20 mouse cellular contexts compared by ENCODE assay signal in genomic region chr1:190951014-190951413, GRCm38 (mm10). TPM values are rescaled to one million over a fixed set of nuclear protein-coding genes. Genes with fewer than 3 reads are reported as not detected.
DNase-seq lines count a peak whose midpoint lies in the region; ATAC-seq lines count a peak whose summit lies in the region.
"Had no signal": no experiment of that assay in that cellular context is flagged by ENCODE, and none has a peak within 500 bp of the region (broad histone marks: within the 10 kb centered on the region; RNA-seq: fewer than 3 reads in every experiment).

No protein-coding gene starts in this region.

- no peak overlapping the region for H3K4me2 ChIP-seq in heart, embryonic 13.5 days
- H3K4me2 ChIP-seq: embryonic facial prominence, embryonic 13.5 days; forebrain, embryonic 13.5 days; heart, embryonic 15.5 days; hindbrain, embryonic 14.5 days; intestine, embryonic 15.5 days had no signal

- peak; percentile 15 for DNase-seq in adrenal gland, adult 2 months
- DNase-seq in adrenal gland, postnatal 4 days (ENCODE audit: low spot score in 2 of 2): no peak
- no peak for DNase-seq in heart, postnatal 36 days
- DNase-seq in 416B (ENCODE audit: low read depth): peak; percentile 8
- DNase-seq in retina, postnatal 1 day: no peak
- DNase-seq: cerebellum, adult 18-20 months; cerebellum, adult 9-11 months; cerebellum, postnatal 36 days; forebrain, postnatal 0 days; gastrocnemius, adult 2 months; gastrocnemius, postnatal 25 days; heart, postnatal 14 days had no signal

- peaks cover 53% of the 10 kb centered on the region for H3K4me1 ChIP-seq in heart, embryonic 13.5 days
- H3K4me1 ChIP-seq: forebrain, embryonic 13.5 days; hindbrain, embryonic 10.5 days; intestine, embryonic 15.5 days had no signal

- no peaks in the 10 kb centered on the region for H3K9me3 ChIP-seq in heart, embryonic 13.5 days
- H3K9me3 ChIP-seq: embryonic facial prominence, embryonic 13.5 days; forebrain, embryonic 13.5 days; heart, embryonic 15.5 days; hindbrain, embryonic 10.5 days; intestine, embryonic 15.5 days had no signal

- no peak overlapping the region for H3K4me3 ChIP-seq in heart, embryonic 13.5 days
- H3K4me3 ChIP-seq: embryonic facial prominence, embryonic 13.5 days; forebrain, embryonic 13.5 days; gastrocnemius, adult 2 months; heart, embryonic 15.5 days; hindbrain, embryonic 10.5 days; intestine, embryonic 15.5 days had no signal

- WGBS in heart, embryonic 13.5 days: 61% methylated on average over 5 of the region's 5 CpGs

- no peak for ATAC-seq in heart, embryonic 13.5 days (ENCODE audit: extremely low read depth, insufficient number of reproducible peaks, low FRiP score, low TSS enrichment)
- peak; percentile 54 for ATAC-seq in megakaryocyte progenitor cell, adult 5-6 weeks (replicated peaks; ENCODE audit: poor library complexity)
- ATAC-seq: forebrain, embryonic 13.5 days; forebrain, postnatal 0 days; intestine, embryonic 15.5 days had no signal

- H3K9ac ChIP-seq in heart, embryonic 13.5 days: no peak overlapping the region
- H3K9ac ChIP-seq: embryonic facial prominence, embryonic 13.5 days; forebrain, embryonic 13.5 days; forebrain, postnatal 0 days; heart, embryonic 15.5 days; hindbrain, embryonic 14.5 days; intestine, embryonic 15.5 days had no signal

- no peaks in the 10 kb centered on the region for H3K27me3 ChIP-seq in heart, embryonic 13.5 days (replicated peaks)
- H3K27me3 ChIP-seq: embryonic facial prominence, embryonic 13.5 days; forebrain, embryonic 13.5 days; heart, embryonic 15.5 days; intestine, embryonic 15.5 days had no signal

- H3K27ac ChIP-seq in heart, embryonic 13.5 days (replicated peaks): 0 out of 2 replicates have a peak overlapping the region, but pooled peaks have one; percentile 38
- H3K27ac ChIP-seq: embryonic facial prominence, embryonic 13.5 days; forebrain, embryonic 13.5 days; gastrocnemius, adult 2 months; hindbrain, embryonic 10.5 days; hindbrain, embryonic 14.5 days; intestine, embryonic 15.5 days had no signal

- H3K36me3 ChIP-seq in heart, embryonic 13.5 days: peaks cover 99% of the 10 kb centered on the region

- intact Hi-C loops in heart, postnatal 36 days (cut with DNase I): no loop called here

RNA-seq across cellular contexts. Expression of gene Angel2, which starts 26.1 kb away (rescaled TPM):
- 10 to 100 TPM; 47.2 to 50.1 TPM for total RNA-seq in adrenal gland, adult 2 months (2021)
- polyA plus RNA-seq in adrenal gland, adult 2 months (2012; rRNA removed): 14.6 and 16.2 TPM in 2 replicates
- 10 to 100 TPM; 51.9 to 54.6 TPM for total RNA-seq in adrenal gland, postnatal 4 days (2021)
- polyA plus RNA-seq in heart, embryonic 13.5 days (2015; fragmentation: Nextera tagmentation; extraction: Ambion mirVana): 27.6 and 28.6 TPM in 2 replicates
- 10 to 100 TPM; 27.9 to 29.9 TPM for total RNA-seq in heart, postnatal 36 days (2021)
- total RNA-seq in megakaryocyte progenitor cell, adult 5-6 weeks (2015): 23.4 and 25.3 TPM in 2 replicates
- total RNA-seq in megakaryocyte progenitor cell, adult 5-6 weeks (2017): 22.9 and 35.8 TPM in 2 replicates

RNA-seq across cellular contexts. Expression of gene Vash2, which starts 28.1 kb away (rescaled TPM):
- total RNA-seq in adrenal gland, adult 2 months (2021): under 1 TPM; 0.17 to 0.24 TPM
- 0.17 and 1.1 TPM in 2 replicates for polyA plus RNA-seq in adrenal gland, adult 2 months (2012; rRNA removed)
- 1 to 10 TPM; 5.6 to 5.9 TPM for total RNA-seq in adrenal gland, postnatal 4 days (2021)
- polyA plus RNA-seq in heart, embryonic 13.5 days (2015; fragmentation: Nextera tagmentation; extraction: Ambion mirVana): 46.2 and 47.6 TPM in 2 replicates
- under 1 TPM; 0.35 to 0.56 TPM for total RNA-seq in heart, postnatal 36 days (2021)
- total RNA-seq in megakaryocyte progenitor cell, adult 5-6 weeks (2015): 0.05 and 0.07 TPM in 2 replicates
- 0.07 and 0.08 TPM in 2 replicates for total RNA-seq in megakaryocyte progenitor cell, adult 5-6 weeks (2017)

RNA-seq across cellular contexts. Expression of gene Rps6kc1, which starts 39.4 kb away (rescaled TPM):
- total RNA-seq in adrenal gland, adult 2 months (2021): 10 to 100 TPM; 23.3 to 25.3 TPM
- polyA plus RNA-seq in adrenal gland, adult 2 months (2012; rRNA removed): 15.7 and 23.2 TPM in 2 replicates
- 10 to 100 TPM; 28.0 to 30.7 TPM for total RNA-seq in adrenal gland, postnatal 4 days (2021)
- 8.3 and 10.1 TPM in 2 replicates for polyA plus RNA-seq in heart, embryonic 13.5 days (2015; fragmentation: Nextera tagmentation; extraction: Ambion mirVana)
- 10 to 100 TPM; 17.4 to 17.9 TPM for total RNA-seq in heart, postnatal 36 days (2021)
- total RNA-seq in megakaryocyte progenitor cell, adult 5-6 weeks (2015): 6.9 and 7.2 TPM in 2 replicates
- total RNA-seq in megakaryocyte progenitor cell, adult 5-6 weeks (2017): 8.7 and 10.4 TPM in 2 replicates

Comparison
In these comparisons a context has a peak if more than half of its experiments do, and no peak if none do; other contexts are left out.
1. DNase-seq: peak in adrenal gland, adult 2 months (single experiment) and 416B (single experiment); none in adrenal gland, postnatal 4 days (0 of 2), heart, postnatal 36 days (0 of 2) and retina, postnatal 1 day (single experiment).
2. RNA of gene Vash2, which starts 28.1 kb away (total RNA-seq): 5.6 to 5.9 TPM in adrenal gland, postnatal 4 days; 0.35 to 0.56 TPM in heart, postnatal 36 days, 0.17 to 0.24 TPM in adrenal gland, adult 2 months and 0.05 to 0.08 TPM in megakaryocyte progenitor cell, adult 5-6 weeks; every median in the first group is over 4 times any median in the second.